Mouse (Mus musculus): ENCODE measurements at regions not wholly inside any gene's neighbourhood (a gene's known extent, or its start where the extent isn't known, plus 50 kb on each side); places are given as distances from the start of the nearest gene placed in this dataset.

DNA sequence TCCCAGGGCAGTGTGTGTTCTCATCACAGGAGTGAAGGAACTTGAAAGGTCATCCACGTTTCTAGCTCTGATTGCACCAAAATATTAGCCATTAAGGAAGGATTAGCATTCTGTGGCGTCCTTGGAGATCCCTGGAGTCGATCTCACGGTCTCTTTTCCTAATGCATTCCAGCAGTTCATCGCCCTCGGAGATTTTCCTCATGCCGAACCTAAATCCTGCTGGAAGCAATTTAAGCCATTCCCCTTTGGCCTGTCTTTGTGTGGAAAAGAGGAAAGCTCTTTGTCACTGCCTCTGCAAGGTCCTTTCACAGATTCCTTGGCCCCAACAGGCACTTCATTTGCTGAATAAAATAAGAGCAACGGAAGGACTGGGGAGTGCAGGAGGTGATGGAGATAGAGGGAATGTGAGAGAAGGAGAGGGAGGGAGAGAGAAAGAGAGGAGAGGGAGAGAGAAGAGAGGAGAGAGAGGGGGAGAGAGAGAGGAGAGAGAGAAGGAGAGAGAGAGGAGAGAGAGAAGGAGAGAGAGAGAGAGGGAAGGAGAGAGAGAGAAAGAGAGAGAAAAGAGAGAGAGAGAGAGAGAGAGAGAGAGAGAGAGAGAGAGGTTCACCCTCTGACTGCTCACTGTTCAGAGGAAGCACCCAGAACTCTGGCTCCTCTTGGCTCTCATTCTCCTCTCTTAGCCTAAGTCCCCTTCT lies 177.2 kb upstream of the Zfp462 start:
- Histone ChIP-seq H3K9me3 (replicated peaks) (no peaks in the 10 kb centered on the region), H3K36me3 (no peaks in the 10 kb centered on the region), H3K27ac (no peak overlapping the region), H3K4me2 (no peak overlapping the region), H3K4me3 (no peak overlapping the region), H3K4me1 (no peaks in the 10 kb centered on the region), H3K27me3 (replicated peaks) (no peaks in the 10 kb centered on the region), H3K9ac (no peak overlapping the region)
- WGBS (ENCODE audit: insufficient replicate concordance): 57% methylated on average over 8 of the region's 8 CpGs
- ATAC-seq: no peak

DNA sequence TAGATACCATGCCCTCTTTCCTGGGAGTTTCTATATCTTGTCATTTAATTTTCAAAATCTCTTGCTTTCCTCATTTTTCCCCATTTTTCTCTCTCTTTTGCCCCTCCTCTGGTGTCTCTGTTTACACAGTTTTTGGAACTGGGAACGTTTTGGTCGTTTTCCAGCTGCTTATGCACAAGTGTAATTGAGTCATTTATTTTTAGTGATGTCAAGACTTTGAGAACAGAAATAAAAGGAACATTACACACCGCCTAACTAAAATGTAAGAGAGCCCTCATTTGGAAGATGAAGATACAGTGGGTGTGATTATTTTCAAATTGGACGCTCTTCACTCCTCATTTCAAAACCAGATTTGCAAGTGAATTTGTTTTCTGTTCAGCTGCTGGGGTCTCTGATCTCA lies 176.0 kb upstream of the Zfp462 start:
- no peaks in the 10 kb centered on the region for H3K36me3 ChIP-seq
- ATAC-seq: no peak
- WGBS (ENCODE audit: insufficient replicate concordance): 65% methylated on average over 4 of the region's 4 CpGs

DNA sequence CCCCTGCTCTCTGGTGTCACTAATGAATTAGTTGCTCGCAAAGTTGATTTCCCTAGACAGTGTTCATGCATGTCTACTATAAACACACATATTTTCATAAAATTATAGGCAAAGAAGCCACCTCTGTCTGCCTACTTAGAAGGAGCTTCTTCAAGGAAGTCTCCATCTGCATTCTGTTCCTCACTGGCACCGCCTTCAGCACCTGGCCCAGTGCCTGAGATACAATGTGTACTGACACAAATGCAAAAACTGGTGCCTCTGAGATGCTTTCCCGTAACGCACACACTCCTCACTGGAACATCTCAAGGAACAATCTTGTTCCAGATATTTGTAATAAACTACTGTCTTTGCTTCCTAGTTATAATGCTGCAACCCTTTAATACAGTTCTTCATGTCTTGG lies 170.8 kb upstream of the Zfp462 start:
- H3K27ac ChIP-seq: no peak overlapping the region
- no peak overlapping the region for H3K9ac ChIP-seq
- no peak for ATAC-seq
- no peaks in the 10 kb centered on the region for H3K36me3 ChIP-seq
- 74% methylated on average over 4 of the region's 4 CpGs for WGBS (ENCODE audit: insufficient replicate concordance)
- H3K27me3 ChIP-seq (replicated peaks): no peaks in the 10 kb centered on the region
- H3K4me2 ChIP-seq: no peak overlapping the region
- no peak overlapping the region for H3K4me3 ChIP-seq
- H3K4me1 ChIP-seq: no peaks in the 10 kb centered on the region
- no peaks in the 10 kb centered on the region for H3K9me3 ChIP-seq (replicated peaks)

More for the DNA sequence above, 176.0 kb upstream of the Zfp462 start:
- no peak overlapping the region for H3K9ac ChIP-seq
- no peak overlapping the region for H3K27ac ChIP-seq
- no peaks in the 10 kb centered on the region for H3K4me1 ChIP-seq
- H3K4me3 ChIP-seq: no peak overlapping the region
- H3K4me2 ChIP-seq: no peak overlapping the region
- no peaks in the 10 kb centered on the region for H3K27me3 ChIP-seq (replicated peaks)
- no peaks in the 10 kb centered on the region for H3K9me3 ChIP-seq (replicated peaks)

DNA sequence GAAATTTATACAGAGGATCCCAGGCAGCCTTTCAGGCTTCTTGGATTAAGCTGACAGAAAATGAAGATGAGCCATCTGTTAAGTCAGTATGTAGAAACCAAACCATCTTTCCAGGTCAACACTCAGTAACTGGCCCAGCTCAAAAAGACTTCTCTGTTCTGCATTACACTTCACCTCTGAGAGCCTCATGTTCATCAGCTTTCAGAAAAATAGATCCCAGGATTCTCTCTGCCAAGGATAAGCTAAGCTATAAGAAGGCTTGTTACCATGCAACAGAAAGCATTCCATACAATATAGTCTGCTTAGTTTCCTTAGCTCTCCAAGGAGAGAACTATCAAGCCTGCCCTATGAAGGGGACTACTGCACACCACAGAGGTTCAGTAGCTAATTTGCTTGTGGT lies 170.1 kb upstream of the Zfp462 start:
- no peak overlapping the region for H3K9ac ChIP-seq
- no peak overlapping the region for H3K27ac ChIP-seq
- no peaks in the 10 kb centered on the region for H3K36me3 ChIP-seq
- H3K4me3 ChIP-seq: no peak overlapping the region
- no peak for ATAC-seq
- no peaks in the 10 kb centered on the region for H3K27me3 ChIP-seq (replicated peaks)
- H3K9me3 ChIP-seq (replicated peaks): no peaks in the 10 kb centered on the region
- no peaks in the 10 kb centered on the region for H3K4me1 ChIP-seq
- no peak overlapping the region for H3K4me2 ChIP-seq

DNA sequence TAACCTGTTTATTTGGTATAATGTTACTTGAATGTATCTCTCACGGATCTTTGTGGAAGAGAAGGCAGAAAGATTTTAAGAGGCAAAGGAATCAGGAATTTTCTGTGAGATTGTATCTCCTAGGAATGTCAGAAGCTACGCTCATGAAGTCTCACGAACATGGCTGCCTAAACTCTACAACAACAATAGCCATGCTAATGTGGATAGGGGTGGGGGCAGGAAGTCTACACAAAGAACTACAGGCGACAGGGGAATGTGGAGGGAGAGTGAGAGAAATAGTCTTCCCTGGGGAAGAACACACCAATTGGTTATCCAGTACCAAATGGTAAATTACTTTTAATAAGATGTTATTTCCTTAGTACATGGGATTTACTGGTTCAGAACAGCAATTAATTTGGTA lies 164.3 kb upstream of the Zfp462 start:
- H3K27me3 ChIP-seq (replicated peaks): no peaks in the 10 kb centered on the region
- H3K9me3 ChIP-seq (replicated peaks): no peaks in the 10 kb centered on the region
- H3K27ac ChIP-seq: no peak overlapping the region
- no peaks in the 10 kb centered on the region for H3K4me1 ChIP-seq
- H3K9ac ChIP-seq: no peak overlapping the region
- no peak overlapping the region for H3K4me3 ChIP-seq
- no peak overlapping the region for H3K4me2 ChIP-seq
- ATAC-seq: no peak
- no peaks in the 10 kb centered on the region for H3K36me3 ChIP-seq
- 52% methylated on average over 4 of the region's 4 CpGs for WGBS (ENCODE audit: insufficient replicate concordance)

DNA sequence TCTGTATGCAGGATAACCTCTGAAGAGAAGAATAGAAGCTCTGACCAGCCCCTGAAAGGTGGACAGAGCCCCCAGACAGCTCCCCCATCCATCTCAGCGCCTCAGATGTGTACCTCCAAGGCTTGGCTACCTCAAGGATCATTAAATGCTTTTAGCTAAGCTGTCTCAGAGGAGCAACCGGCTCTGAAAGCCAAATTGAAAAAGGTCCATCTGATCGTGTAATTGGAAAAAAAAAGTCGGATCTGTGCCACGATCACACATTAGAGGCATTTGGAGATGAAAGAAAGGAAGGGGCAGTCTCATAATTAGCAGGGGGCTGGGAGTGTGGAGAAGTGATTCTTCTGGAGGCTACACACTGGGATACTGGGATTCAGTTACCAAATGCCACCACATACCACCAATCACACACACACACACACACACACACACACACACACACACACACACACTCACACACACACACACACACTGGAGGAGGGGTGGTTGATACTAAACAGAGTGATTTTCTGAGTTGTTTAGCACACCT lies 153.6 kb upstream of the Zfp462 start:
- Histone ChIP-seq H3K27me3 (replicated peaks) (no peaks in the 10 kb centered on the region), H3K4me1 (no peaks in the 10 kb centered on the region), H3K4me2 (no peak overlapping the region), H3K36me3 (no peaks in the 10 kb centered on the region), H3K4me3 (no peak overlapping the region), H3K9ac (no peak overlapping the region), H3K9me3 (replicated peaks) (no peaks in the 10 kb centered on the region), H3K27ac (no peak overlapping the region)
- ATAC-seq: no peak
- 58% methylated on average over 5 of the region's 5 CpGs for WGBS (ENCODE audit: insufficient replicate concordance)

DNA sequence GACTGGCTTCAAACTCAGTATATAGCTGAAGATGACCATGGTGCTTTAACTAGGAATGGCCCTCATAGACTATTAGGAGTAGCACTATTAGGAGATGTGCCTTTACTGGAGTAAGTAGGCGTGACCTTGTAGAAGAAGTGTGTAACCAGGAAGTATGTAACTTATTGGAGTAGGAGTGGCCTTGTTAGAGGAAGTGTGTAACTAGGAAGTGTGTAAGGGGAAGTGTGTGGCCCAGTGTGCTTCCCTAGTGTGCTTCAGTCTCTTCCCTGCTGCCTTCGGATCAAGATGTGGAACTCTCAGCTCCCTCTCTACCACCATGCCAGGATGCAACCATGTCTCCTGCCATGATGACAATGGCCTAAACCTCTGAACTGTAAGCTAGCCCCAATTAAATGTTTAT lies 151.0 kb upstream of the Zfp462 start:
- H3K36me3 ChIP-seq: no peaks in the 10 kb centered on the region
- no peaks in the 10 kb centered on the region for H3K27me3 ChIP-seq (replicated peaks)
- no peak overlapping the region for H3K4me3 ChIP-seq
- no peak for ATAC-seq
- no peak overlapping the region for H3K4me2 ChIP-seq
- H3K4me1 ChIP-seq: no peaks in the 10 kb centered on the region
- no peak overlapping the region for H3K9ac ChIP-seq
- no peaks in the 10 kb centered on the region for H3K9me3 ChIP-seq (replicated peaks)
- no peak overlapping the region for H3K27ac ChIP-seq
- 66% methylated on average over 2 of the region's 2 CpGs for WGBS (ENCODE audit: insufficient replicate concordance)

DNA sequence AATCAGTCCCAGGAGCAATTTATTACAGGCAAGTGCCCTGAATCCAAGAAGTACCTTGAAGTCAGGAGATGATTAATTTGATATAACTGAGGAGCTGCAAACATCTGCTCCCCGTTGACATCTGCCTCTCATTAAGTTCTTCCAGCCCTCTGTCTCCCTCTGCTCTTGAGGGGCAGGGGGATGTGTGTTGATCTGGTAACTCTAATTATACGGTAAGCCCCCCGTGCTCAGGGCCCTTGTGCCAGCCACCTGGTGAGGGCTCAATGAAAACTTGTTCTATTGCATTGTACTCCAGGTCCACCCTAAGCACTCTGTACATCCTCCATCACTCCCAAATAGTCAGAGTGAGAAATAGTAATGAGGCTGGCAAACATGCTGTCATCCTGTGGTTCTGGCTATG lies 149.6 kb upstream of the Zfp462 start:
- Histone ChIP-seq H3K4me2 (no peak overlapping the region), H3K27ac (no peak overlapping the region), H3K9ac (no peak overlapping the region), H3K36me3 (no peaks in the 10 kb centered on the region), H3K9me3 (replicated peaks) (no peaks in the 10 kb centered on the region), H3K4me1 (no peaks in the 10 kb centered on the region), H3K4me3 (no peak overlapping the region), H3K27me3 (replicated peaks) (no peaks in the 10 kb centered on the region)
- 57% methylated on average over 3 of the region's 3 CpGs for WGBS (ENCODE audit: insufficient replicate concordance)
- ATAC-seq: no peak

DNA sequence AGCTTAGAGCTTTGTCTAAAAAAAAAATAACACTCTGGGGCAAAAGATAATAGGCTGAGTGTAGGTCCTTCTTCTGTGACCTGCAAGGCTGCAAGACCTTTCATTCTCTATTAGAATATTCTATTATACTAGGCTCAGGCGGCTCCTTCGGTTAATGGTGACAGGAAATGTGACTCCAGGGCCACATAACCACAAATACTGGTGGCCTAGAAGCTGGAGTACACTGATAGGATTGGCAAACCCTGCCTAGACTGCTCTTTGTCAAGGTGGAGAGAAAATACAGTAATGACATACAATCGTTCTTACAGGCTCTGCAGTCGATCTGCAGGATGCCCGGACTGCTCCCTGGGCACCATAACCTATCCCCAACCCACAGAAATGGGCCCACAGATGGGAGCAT lies 146.3 kb upstream of the Zfp462 start:
- H3K9ac ChIP-seq: no peak overlapping the region
- H3K4me1 ChIP-seq: no peaks in the 10 kb centered on the region
- no peak overlapping the region for H3K27ac ChIP-seq
- 30% methylated on average over 5 of the region's 5 CpGs for WGBS (ENCODE audit: insufficient replicate concordance)
- H3K27me3 ChIP-seq (replicated peaks): no peaks in the 10 kb centered on the region
- H3K4me2 ChIP-seq: no peak overlapping the region
- H3K9me3 ChIP-seq (replicated peaks): no peaks in the 10 kb centered on the region
- no peaks in the 10 kb centered on the region for H3K36me3 ChIP-seq
- no peak overlapping the region for H3K4me3 ChIP-seq
- ATAC-seq: no peak

DNA sequence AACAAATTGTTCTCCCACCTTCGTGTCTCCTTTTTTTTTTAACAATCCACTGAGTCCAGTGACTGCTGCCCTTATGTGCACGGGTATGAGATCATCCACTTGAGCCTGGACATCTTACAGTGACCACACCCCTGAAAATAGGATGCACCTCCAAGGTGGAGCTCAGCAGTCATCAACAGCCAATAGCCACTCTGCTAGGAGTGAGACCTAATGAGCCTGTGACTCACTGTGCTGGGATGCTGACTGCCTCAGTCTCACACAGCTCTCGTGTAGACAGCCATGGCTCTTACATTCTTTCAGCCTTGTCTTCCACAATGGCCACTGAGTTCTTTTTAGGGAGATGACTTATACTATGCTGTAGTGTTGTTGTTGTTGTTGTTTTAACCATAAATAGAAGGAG lies 133.7 kb upstream of the Zfp462 start:
- Histone ChIP-seq H3K36me3 (no peaks in the 10 kb centered on the region), H3K4me2 (no peak overlapping the region), H3K27me3 (replicated peaks) (no peaks in the 10 kb centered on the region), H3K27ac (no peak overlapping the region), H3K4me1 (no peaks in the 10 kb centered on the region), H3K9me3 (replicated peaks) (no peaks in the 10 kb centered on the region), H3K4me3 (no peak overlapping the region), H3K9ac (no peak overlapping the region)
- whole genome bisulfite sequencing (ENCODE audit: insufficient replicate concordance): 48% methylated on average over 3 of the region's 3 CpGs
- no peak for ATAC-seq

DNA sequence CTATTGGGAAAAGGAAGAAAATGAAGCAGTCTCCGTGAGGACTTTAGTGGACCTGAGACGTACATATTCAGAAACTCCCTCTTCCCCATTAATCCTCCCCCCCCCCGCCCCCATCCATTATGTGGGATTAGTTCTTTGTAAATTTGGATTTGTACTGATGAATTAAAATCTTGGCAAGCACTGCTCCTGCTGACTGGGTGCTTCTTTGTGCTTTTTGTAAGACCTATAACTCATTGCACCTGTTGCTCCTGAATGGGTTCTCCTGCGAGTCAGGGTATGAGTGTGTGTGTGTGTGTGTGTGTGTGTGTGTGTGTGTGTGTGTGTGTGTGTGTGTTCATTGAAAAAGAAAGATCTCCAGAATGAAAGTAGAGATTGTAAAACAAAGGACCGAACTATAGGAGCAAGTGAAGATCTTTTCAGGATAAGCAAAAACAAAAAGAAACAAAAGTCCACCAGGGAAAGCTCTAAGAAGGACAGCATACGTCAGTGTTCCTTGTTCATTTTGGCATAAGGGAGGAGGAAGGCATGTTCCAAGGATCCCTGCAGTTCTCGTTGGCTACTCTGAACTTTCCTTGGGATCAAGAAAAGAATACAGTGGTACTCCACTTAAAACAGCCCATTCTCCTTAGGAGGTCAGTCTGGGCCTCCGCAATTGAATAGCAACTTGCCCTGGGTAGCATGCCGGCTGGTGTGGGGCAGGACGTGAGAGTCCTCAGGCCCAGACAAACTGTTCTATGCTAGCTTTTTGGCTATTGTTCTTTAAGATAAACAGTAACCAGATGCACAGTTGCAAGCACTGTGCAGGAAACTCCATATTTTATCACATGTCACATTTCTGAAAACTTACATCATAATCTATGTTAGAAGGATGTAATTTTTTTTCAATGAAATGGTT lies 131.9 kb upstream of the Zfp462 start:
- no peaks in the 10 kb centered on the region for H3K36me3 ChIP-seq
- no peak overlapping the region for H3K4me2 ChIP-seq
- H3K27me3 ChIP-seq (replicated peaks): no peaks in the 10 kb centered on the region
- H3K4me1 ChIP-seq: no peaks in the 10 kb centered on the region
- WGBS (ENCODE audit: insufficient replicate concordance): 64% methylated on average over 10 of the region's 10 CpGs
- no peak for ATAC-seq
- H3K4me3 ChIP-seq: no peak overlapping the region
- H3K9ac ChIP-seq: no peak overlapping the region
- H3K27ac ChIP-seq: no peak overlapping the region
- H3K9me3 ChIP-seq (replicated peaks): no peaks in the 10 kb centered on the region

DNA sequence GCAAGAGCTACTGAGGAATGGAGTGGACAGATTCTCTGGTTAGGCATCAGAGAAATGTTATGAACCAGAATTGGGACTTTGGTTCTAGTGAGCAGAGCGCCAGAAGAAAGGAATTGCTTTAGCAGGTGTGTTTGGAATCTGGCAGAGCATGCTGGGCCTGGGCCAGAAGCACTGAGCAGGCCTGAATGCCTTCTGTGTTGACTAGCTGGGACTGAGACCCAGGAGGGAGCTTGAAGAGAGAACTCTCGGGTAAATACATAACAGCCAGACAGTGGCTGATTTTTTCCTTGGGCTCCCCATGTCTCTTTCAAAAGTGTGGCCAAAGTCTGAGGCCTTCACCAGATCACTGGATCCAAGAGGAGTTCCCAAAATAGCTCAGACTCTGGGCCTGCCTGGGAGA lies 107.5 kb upstream of the Zfp462 start:
- H3K9me3 ChIP-seq (replicated peaks): no peaks in the 10 kb centered on the region
- H3K27me3 ChIP-seq (replicated peaks): no peaks in the 10 kb centered on the region
- no peak for ATAC-seq
- H3K4me1 ChIP-seq: no peaks in the 10 kb centered on the region
- H3K27ac ChIP-seq: no peak overlapping the region
- no peak overlapping the region for H3K4me3 ChIP-seq
- no peaks in the 10 kb centered on the region for H3K36me3 ChIP-seq
- H3K4me2 ChIP-seq: no peak overlapping the region
- 56% methylated on average over 2 of the region's 2 CpGs for WGBS (ENCODE audit: insufficient replicate concordance)
- no peak overlapping the region for H3K9ac ChIP-seq
